Mouse (Mus musculus): ENCODE measurements around the gene Dock2.

DNA sequence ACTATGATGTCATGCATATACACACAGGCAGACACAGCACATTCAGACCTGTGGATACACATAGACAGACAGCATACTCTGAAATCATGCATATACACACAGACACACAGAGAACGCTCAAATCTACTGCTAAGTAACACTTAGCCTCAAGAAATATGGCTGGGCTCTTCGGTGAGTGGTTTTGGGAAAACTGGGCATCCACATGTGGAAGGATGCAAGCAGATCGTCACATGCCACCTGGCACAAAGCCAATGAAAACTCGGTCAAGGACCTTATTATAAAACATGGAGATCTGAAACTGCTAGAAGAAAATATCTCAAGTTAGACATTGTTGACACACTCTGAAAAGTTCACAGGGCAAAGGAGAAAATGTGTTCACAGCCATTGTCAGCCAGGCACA lies 255.7 kb downstream of the Dock2 start:
- TF ChIP-seq CTCF (IDR thresholded peaks at IDR 0.05; ENCODE audit: borderline replicate concordance, control insufficient read depth, extremely low read depth, insufficient read depth, low read length, poor library complexity) (no peak), POLR2A (IDR thresholded peaks at IDR 0.05; ENCODE audit: control insufficient read depth, extremely low read depth, insufficient read depth, low read length, poor library complexity) (no peak)
